Mouse (Mus musculus) c-Kit-positive CD71-positive TER-119-negative erythroid progenitor cells, embryonic 14.5 days (primary cell): ENCODE measurements around the gene Ctnnbip1.

Source experiments
- DNase-seq: peaks from one replicate; pipeline ENCODE4 v3.0.0-alpha.2; 2013; ENCODE audit warnings: low read depth

The Ctnnbip1 gene

DNA sequence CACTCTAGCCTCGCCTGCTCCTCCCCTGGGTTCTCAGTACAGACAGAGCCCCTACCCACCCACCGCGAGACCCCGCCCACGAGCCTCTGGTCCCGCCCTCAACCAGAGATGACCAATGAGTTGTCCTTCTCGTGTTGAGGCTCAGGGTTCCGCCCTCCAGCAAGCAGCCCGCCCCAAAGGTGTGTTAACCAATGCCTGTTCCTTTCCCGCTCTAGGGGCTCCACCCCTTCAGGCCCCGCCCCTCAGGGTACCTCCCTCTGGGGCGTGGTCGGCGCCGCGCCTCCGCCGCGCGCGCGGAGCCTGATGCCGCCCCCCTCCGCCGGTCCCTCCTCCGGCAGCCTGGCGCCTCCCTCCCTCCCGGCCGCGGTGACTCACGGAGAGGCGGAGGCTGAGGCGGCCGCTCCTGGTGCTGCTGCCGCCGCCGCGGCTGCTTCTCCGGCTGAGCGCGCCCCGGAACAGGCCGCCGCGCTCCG is at the start of gene Ctnnbip1:
Gene Ctnnbip1, plus strand, starts transcription at position 369 of the 473 bp plus-strand sequence.
- peak; percentile 88 for DNase-seq

- DNase-seq: no peak
These were observed 48.5 kb upstream of the Ctnnbip1 start for GRCm38 (mm10) chr4:149469557-149469956.

GRCm38 (mm10) chr4:149475096-149475495 is 42.9 kb upstream of the Ctnnbip1 start:
- no peak for DNase-seq

- no peak for DNase-seq
These were observed 41.0 kb upstream of the Ctnnbip1 start, which contains the start of gene Tmem274 for GRCm38 (mm10) chr4:149477078-149477477. Tmem274 (plus strand) TSS chr4:149477378.

- DNase-seq: peak; percentile 9
These were observed 33.5 kb upstream of the Ctnnbip1 start for GRCm38 (mm10) chr4:149484566-149484965.

DNA sequence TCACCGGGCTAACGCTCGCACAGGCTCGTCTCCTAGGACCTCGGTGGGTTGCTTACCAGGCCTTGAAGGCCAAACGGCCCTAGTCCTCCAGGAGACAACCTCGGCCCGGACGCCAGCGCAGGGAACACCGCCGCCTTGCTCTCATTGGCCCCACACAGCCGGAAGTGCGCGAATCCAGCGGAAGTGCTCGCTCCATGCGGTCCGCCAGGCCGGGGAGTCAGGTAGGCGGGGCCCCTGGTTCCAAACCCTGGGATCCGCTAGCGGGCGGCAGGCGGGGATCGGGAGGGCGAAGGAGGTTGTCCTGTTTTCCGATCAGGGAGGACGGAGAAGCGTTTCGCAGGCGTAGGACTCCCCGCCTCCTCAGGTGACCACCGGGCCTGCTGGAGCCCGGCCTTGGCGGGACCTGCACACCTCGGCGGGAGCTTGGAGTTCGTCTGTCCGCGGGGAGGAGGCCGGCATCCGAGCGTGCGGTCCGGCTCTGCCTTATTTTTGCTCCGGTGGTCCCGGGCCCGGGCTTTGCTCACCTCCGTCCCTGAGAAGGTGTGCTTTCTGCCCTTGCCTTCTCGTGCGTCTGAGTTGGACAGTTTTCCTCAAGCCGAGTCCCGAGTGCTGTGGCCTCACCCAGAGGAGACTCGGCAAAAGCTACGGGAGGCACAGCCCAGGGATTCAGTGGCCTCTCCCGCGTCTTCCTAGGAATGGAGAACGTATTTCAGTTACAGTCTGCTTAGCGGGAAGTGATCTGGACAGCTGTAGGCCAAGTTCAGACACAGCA is 32.8 kb upstream of the Ctnnbip1 start, which contains the start of the genes Nmnat1 and Lzic:
Gene Nmnat1, minus strand, starts transcription at position 150 of the 772 bp plus-strand sequence.
Gene Lzic, plus strand, starts transcription at position 177 of the 772 bp plus-strand sequence.
- DNase-seq: peak; percentile 86

GRCm38 (mm10) chr4:149485825-149486206 is 32.2 kb upstream of the Ctnnbip1 start:
- peak; percentile 38 for DNase-seq

- DNase-seq: no peak
These were observed 30.3 kb upstream of the Ctnnbip1 start for GRCm38 (mm10) chr4:149487729-149488128.

DNA sequence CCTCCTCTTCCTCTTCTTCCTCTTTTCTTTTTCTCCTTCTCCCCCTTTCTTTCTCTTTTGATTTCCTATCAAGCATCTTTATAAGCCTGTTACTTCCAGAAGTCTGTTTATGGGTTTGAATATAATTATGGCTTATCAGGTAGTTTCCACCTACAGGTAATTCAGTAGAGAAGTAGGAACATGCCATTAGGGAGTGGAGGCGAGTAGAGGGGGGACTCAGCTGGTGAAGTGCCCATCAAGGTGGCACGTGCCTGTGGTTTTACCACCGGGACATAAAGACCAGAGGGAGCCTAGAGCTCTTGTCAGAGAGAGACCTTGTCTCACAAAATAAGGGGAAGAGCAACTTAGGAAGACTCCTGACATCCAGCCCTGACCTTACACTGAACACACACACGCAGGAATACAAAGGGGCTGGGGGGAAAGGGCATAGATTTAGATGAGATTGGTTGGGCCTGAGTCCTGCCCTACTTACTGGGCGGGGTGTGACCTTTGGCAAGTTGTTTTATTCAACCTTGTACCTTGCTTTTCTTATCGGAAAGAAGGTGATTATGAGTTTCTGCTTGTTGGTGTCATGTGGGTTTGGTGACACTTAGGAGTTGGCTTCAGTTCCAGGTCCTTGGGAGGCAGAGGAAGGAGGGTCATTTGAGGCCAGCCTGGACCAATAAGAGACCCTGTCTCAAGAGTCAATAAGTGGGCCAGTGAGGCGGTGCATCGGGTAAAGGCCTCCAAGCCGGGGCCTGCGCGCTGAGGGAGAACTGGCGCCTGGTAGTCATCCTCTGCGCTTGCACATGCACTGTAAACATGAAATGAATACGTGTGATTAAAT is 28.4 kb upstream of the Ctnnbip1 start:
- DNase-seq: no peak

DNA sequence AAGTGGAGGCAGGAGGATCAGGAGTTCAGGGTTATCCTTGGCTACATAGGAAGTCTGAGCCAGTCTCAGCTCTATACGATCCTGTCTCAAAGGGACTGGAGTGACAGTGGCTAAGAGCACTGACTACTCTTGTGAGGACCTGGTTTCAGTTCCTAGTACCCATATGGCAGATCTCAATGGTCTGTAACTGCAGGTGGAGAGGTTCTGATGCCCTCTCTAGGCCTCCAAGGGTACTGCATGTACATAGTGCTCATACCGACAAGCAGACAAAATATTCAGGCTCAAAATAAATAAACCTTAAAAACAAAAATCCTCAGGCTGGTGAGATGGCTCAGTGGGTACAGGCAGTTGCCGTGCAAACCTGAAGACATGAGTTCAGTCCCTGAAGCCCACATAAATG is 26.9 kb upstream of the Ctnnbip1 start:
- DNase-seq: no peak

- no peak for DNase-seq
These were observed 21.4 kb upstream of the Ctnnbip1 start for GRCm38 (mm10) chr4:149496612-149497011.

DNA sequence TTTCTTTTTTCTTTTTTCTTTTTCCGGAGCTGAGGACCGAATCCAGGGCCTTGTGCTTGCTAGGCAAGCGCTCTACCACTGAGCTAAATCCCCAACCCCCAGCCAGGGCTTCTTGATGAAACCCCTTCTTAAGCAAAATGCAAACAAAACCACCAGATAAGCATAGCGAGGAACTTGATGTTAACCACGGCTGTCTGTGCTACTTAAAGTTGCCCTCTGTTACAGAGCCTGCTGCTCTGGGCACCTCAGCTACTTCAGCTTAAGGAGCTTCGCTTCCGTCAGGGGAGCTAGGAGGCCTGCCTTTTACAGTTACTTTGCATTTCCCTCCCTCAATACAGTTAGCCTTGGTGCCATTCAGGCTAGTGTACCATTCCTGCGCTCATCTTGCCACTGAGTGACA is 19.1 kb upstream of the Ctnnbip1 start:
- DNase-seq: no peak

DNA sequence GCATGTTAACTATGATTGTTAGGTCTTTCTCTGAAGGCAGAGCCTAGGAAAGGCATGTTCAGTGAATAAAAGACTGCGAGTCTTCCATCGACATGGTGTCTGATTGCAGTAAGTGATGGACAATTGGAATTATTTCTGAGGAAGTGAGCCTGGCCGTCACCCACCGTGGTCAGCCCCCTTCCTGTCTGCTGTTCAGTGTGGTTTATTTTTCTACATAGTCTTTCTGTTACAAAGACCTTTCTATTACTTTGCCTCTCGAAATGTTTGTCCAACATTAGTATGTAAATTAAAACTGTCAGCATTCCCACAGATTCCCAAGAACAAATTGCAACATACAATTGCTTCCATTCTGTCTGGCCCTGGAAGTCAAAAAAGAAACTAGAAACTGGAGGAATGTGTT is 18.2 kb upstream of the Ctnnbip1 start:
- no peak for DNase-seq

DNA sequence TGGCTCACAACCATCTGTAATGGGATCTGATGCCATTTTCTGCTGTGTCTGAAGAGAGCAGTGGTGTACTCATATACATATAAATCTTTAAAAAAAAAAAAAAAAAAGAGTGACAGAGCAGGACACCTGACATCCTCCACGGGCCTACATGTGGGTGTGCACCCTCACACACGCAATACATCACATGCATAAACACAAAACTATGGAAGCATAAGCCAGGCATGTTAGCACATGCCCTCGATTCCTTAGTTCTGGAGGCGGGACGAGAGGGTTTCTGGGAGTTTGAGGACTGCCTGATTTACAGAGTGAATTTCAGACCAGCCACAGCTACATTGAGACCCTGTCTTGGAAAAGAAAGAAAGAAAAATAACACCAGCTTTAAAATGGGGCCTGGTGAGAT is 13.7 kb upstream of the Ctnnbip1 start:
- DNase-seq: no peak

- no peak for DNase-seq
These were observed 13.2 kb upstream of the Ctnnbip1 start for GRCm38 (mm10) chr4:149504858-149505257.

DNA sequence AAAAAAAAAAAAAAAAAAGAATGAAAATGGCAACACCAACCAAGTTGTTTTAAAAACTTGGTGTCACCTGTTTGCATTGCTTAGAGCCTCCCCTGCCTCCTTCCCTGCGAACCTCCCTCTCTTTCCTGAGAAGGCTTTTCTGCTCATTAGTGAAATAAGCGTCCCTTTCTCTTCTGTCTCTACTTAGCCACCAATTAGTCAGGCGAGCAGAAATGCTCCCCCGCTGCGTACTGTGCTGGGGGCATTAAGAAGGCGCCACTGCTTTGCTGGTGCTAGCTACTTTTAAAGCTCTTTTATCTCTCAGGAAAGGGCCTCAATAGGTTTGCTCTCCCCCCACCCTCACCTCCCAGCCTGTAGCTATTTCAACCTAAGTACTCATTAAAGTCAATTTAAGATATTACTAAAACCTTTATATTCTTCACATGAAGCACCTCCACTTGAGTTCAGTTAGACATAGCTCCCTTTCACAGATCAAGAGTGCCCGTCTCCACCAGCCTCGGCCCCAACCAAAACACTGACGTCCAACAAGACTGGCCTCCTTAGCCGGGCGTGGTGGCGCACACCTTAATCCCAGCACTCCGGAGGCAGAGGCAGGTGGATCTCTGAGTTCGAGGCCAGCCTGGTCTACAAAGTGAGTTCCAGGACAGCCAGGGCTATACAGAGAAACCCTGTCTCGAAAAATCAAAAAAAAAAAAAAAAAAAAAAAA is 12.6 kb upstream of the Ctnnbip1 start:
- no peak for DNase-seq

DNA sequence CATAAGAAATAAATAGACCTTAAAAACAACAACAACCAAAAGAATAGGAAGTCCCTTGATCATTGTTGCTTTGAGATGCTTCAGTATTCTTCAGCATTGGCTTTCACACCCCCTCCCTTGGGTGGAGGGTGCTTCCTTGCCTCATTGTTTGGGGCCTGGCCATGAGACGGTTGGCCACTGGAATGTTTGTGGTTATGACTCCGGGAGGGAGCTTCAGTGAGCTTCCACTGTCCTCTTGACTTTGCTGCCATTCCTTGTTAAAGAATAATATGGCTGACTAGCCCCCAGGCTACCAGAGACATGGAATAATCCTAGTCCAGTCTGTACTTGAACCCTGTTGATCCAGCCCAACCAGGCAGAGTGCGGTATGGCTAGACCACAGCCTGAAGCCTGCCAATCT is 11.1 kb upstream of the Ctnnbip1 start:
- DNase-seq: no peak

DNA sequence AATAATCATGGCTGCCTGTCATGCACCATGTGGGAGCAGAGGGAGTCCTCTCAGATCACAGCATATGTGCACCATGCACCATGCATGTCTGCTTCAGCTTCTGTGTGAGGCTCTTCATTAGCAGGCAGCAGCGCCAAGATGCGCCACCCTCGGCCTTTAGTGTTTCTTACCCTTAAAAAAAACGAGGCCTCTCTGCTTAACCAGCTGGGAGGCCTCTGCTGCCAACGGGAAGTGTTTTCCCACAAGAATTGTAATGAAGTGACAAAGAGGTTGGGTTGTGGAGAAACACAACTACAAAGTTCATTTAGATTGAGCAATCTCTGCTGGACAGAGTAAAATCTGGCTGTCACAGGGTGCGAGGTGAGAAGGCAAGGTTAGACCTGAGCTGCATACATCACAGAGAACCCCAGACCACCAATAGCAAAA is 6.8 kb upstream of the Ctnnbip1 start:
- DNase-seq: no peak

DNA sequence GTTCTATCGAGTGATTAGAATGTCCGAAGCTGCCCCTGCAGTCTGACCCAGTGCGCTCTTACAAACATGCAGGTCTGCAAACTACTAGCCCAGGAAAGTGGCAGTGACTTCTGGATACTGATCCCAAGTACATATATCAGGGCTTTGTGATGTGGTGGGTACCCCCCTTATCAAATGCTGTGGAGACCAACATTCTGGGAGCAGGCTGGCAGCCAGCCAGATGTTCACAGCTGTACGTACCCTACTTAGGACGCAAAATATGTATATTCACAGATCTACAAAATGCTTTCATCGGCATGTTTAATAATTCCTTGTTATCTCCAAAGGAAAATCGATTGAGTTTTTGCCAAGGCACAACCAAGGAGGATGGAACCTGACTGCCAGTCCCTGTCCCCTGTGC is 6.0 kb upstream of the Ctnnbip1 start:
- DNase-seq: no peak

- DNase-seq: no peak
These were observed 2.3 kb upstream of the Ctnnbip1 start for GRCm38 (mm10) chr4:149515706-149516105.

DNA sequence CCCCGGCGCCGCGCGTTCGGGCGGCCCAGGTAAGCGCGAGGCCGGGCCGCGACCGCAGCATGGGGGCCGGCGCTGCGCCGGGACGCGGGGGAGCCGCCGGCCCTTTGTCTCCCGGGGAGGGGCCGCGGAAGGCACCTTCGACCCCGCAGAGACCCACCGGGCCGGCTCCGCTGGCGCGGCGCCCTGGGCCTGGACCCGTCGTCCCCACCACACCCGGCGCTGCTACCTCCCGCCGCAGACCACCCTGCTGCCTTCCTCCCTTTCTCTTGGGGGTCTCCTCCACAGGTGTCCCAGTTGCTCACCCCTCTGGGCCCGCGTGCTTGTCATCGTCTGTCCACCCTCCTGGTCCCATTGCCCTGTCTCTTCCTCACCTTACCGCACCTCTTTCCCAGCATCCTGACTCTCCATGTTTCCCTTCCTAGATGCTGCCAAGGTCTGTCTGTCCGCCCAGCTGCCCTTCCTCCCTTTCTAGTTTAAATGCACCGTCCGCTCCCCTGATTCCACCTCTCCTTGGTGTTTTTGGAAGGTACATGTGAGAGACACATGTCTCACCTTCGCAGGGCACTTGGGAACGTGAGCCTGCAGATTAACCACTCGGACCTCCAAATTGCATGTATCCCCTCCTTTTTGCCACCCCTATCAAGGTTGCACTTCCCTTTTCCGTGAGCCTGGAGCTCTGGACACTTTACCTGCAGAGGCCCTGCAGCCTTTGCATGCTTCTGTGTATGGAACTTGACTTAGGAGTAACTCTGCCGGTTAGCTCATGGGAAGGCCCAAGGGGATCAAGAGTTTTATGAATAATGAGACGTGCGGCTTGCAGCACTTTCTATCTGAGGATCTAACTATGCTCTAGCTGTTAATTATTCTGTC is 550 bp downstream of the Ctnnbip1 start:
- no peak for DNase-seq
